Mouse (Mus musculus) right cerebral cortex, postnatal 25 days (tissue): ENCODE measurements around the gene Pomp.

Experiments
- DNase-seq: peaks from one replicate; pipeline ENCODE4 v3.0.0; 2022

The Pomp gene

GRCm38 (mm10) chr5:147860449-147861261 lies at the start of gene Pomp:
Gene Pomp, plus strand, starts transcription at chr5:147860461.
- peak; percentile 93 for DNase-seq

GRCm38 (mm10) chr5:147812255-147813040 lies 47.8 kb upstream of the Pomp start:
- DNase-seq: no peak

- no peak for DNase-seq
These were observed 45.3 kb upstream of the Pomp start for GRCm38 (mm10) chr5:147814971-147815370.

- DNase-seq: no peak
These were observed 44.7 kb upstream of the Pomp start for GRCm38 (mm10) chr5:147815592-147815991.

GRCm38 (mm10) chr5:147816465-147816864 lies 43.8 kb upstream of the Pomp start:
- no peak for DNase-seq

- no peak for DNase-seq
These were observed 42.3 kb upstream of the Pomp start for GRCm38 (mm10) chr5:147817747-147818496.

GRCm38 (mm10) chr5:147818866-147819265 lies 41.4 kb upstream of the Pomp start:
- DNase-seq: no peak

GRCm38 (mm10) chr5:147819895-147820294 lies 40.4 kb upstream of the Pomp start:
- no peak for DNase-seq

GRCm38 (mm10) chr5:147824021-147824605 lies 36.1 kb upstream of the Pomp start:
- no peak for DNase-seq

- DNase-seq: no peak
These were observed 34.8 kb upstream of the Pomp start for GRCm38 (mm10) chr5:147825375-147825969.

GRCm38 (mm10) chr5:147826091-147826490 lies 34.2 kb upstream of the Pomp start:
- DNase-seq: no peak

GRCm38 (mm10) chr5:147826546-147826945 lies 33.7 kb upstream of the Pomp start:
- DNase-seq: no peak

GRCm38 (mm10) chr5:147828846-147829245 lies 31.4 kb upstream of the Pomp start:
- DNase-seq: no peak

- no peak for DNase-seq
These were observed 27.4 kb upstream of the Pomp start for GRCm38 (mm10) chr5:147832842-147833241.

GRCm38 (mm10) chr5:147834841-147835500 lies 25.3 kb upstream of the Pomp start:
- DNase-seq: no peak

GRCm38 (mm10) chr5:147839418-147839817 lies 20.8 kb upstream of the Pomp start:
- DNase-seq: no peak

- no peak for DNase-seq
These were observed 16.9 kb upstream of the Pomp start for GRCm38 (mm10) chr5:147843340-147843739.

- DNase-seq: no peak
These were observed 14.9 kb upstream of the Pomp start for GRCm38 (mm10) chr5:147845319-147845718.

- DNase-seq: no peak
These were observed 12.9 kb upstream of the Pomp start for GRCm38 (mm10) chr5:147847361-147847760.

GRCm38 (mm10) chr5:147848164-147848863 lies 11.9 kb upstream of the Pomp start:
- DNase-seq: peak; percentile 46

- DNase-seq: no peak
These were observed 10.1 kb upstream of the Pomp start for GRCm38 (mm10) chr5:147850194-147850593.
